Mouse (Mus musculus): ENCODE results near the gene Ubap2.

DNA sequence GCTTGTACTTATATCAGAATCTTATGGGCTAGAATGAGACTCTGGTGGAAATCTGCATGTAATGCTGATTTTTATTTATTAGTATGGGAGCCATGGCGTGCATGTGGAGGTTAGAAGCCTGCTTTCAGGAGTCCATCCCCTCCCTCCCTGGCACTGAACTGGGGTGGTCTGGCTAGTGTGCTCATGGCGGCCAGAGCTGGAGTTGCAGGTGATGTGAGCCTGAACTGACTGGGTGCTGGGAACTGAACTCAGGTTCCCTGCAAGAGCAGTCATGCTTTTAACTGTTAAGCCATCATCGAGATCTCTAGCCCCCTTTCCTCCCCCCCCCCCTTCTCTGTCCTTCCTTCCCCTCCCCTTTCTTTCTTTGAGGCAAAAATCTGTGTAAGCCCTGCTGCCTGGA lies 125.1 kb downstream of the Ubap2 start:
- TF ChIP-seq CTCF (IDR thresholded peaks at IDR 0.05; ENCODE audit: low read depth), result no peak
- no peak for TF ChIP-seq EP300 (IDR thresholded peaks at IDR 0.05; ENCODE audit: low read depth)

Measured in heart, postnatal 0 days (tissue).